Mouse (Mus musculus) cerebellum, postnatal 25 days (tissue): ENCODE data around the gene Six3.
A peak's percentile ranks its signal among the peaks of the same experiment; 100 is the strongest.

Source experiments
- DNase-seq, 2 experiments: peaks; one replicate each; pipeline ENCODE4 v3.0.0; 2021; ENCODE audit warnings: mixed read lengths in 2 of 2

The Six3 gene

GRCm38 (mm10) chr17:85612526-85613265 is 712 bp upstream of the Six3 start:
- DNase-seq = no peak

DNA sequence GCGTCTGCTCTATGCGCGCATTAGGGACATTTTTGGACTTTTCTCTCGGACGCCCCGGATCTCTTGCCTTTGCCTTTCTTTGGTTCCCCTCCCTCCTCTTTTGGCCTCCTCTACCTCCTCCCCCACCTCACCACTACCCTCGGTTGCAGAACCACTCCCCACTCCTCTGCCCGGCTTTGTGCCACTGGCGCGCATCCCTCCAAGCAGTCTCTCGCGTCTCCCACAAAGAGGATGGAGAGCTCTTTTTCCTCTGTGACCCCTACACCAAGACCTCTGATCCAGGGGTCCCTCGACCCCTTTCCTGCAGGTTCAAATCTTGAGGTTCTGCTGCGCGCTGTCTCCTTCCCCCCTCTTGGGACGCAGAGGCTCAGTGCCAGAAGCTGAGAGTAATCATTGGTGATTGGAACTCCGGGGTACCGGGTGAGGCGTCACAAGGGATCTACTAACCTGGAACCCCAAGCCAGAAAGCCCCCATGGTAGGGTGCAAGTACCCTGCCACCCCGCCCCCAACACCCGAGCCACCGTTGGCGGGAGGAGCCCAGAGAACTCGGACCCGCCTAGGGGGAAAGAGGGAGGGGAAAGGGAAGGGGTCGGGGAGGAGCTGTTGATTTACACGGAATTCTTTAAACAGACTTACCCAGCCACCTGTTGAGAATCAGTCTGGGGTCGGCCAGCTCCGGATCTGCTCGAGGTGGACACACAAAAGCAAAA is 758 bp downstream of the Six3 start:
- DNase-seq = no peak

- DNase-seq = no peak
Observed at GRCm38 (mm10) chr17:85614722-85615331, 1.4 kb downstream of the Six3 start.

GRCm38 (mm10) chr17:85615586-85615985 is 2.2 kb downstream of the Six3 start:
- no peak for DNase-seq

- DNase-seq = no peak
Observed at GRCm38 (mm10) chr17:85616526-85617500, 3.4 kb downstream of the Six3 start.

GRCm38 (mm10) chr17:85617566-85618358 is 4.4 kb downstream of the Six3 start:
- no peak for DNase-seq

DNA sequence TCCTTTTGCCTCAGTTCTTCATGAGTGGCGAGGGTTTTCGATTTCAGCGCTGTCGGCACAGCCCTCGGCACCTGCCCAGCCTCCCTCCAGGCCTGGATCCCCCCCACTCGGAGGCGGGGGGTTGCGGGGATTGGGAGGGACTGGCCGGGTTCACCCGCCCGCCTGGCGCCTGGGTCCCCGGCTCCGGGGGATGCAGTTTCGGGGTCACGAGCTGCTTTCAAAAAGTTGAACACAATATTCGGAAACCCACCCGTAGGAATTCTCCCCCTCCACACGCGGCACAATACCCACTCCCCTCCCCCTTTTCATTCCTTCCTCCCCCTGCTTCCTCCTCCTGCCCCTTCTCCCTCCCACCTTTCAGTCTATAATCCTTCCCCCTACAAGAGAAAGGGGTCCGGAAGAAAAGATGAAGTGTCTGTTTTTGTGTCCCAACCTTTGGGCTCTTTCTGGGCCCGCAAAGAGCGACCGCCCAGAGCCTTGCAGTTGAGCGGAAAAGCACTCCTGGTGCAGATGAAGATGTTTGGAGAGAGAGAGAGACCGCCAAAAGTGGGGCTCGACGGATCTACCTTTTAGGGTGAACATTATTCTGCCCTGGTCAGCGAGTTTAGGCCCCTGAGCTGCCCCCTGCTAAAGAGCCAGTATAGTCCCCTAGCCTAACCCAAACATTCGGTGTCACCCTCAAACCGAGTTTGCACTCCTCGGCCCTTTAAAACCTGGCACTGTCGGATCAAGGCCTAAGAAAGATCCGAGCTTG is 5.1 kb downstream of the Six3 start:
- DNase-seq = no peak

- no peak for DNase-seq
Observed at GRCm38 (mm10) chr17:85619113-85620085, 6.0 kb downstream of the Six3 start.

DNA sequence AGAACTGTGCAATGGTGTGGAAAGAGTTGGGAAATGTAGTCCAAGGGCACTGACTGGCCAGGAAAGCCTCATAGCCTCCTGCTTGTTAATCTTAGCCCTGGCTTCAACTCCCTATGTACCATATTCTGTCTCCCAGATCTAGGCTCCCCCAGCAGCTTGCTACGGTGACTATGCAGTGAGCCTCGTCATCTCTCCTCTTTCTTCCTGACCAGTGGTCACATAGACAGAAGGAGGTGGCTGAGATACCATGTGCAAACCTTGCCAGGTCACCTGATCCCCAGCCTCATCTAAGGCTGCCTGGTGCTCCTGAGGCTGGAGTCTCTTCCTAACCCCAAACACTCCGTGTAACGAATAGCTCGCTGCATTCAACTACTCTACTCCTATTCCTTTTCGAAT is 6.7 kb downstream of the Six3 start:
- no peak for DNase-seq

DNA sequence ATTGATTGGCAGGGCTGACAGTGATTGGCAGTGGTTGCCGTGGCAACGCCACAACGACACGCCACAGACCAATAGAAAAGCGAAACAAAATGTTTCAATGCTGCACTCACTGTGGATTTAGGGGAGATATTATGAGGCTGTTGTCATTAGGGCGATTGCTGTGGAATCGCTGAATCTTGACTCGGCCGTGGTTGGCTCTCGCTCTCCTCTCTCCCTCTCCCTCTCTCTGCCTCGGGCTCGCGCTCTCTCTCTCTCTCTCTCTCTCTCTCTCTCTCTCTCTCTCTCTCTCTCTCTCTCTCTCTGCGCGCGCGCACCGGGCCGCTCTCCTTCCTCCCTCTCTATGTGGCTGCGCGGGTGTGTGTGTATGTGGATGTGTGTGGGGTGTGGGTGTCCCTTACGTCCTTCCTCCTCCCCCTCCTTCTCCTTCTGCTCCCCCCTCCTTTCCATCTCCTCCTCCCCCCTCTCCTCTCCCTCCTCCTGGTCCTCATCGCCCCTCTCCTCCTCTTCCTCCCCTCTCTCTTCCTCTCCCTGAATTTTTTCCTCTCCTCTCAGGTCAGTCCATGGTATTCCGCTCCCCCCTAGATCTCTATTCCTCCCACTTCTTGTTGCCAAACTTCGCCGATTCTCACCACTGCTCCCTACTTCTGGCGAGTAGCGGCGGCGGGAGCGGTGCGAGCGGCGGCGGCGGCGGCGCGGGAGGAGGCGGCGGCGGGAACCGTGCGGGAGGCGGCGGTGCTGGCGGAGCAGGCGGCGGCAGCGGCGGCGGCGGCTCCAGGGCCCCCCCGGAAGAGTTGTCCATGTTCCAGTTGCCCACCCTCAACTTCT is 7.5 kb downstream of the Six3 start:
- no peak for DNase-seq

DNA sequence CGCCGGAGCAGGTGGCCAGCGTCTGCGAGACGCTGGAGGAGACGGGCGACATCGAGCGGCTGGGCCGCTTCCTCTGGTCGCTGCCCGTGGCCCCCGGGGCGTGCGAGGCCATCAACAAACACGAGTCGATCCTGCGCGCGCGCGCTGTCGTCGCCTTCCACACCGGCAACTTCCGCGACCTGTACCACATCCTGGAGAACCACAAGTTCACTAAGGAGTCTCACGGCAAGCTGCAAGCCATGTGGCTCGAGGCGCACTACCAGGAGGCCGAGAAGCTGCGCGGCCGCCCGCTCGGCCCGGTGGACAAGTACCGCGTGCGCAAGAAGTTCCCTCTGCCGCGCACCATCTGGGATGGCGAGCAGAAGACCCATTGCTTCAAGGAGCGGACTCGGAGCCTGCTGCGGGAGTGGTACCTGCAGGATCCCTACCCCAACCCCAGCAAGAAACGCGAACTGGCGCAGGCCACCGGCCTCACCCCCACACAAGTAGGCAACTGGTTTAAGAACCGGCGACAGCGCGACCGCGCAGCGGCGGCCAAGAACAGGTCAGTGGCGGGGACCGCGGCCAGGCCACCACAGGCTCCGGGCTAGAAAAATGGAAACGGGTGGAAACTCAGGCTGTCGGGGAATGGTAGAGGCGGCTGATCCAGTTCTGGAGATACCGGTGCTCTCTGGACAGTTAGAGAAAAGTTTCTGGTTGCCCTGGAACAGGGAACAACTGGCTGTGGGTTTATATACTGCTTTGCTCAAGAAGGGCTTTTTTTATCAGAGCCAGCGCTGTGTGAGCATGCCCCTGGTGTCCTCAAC is 8.3 kb downstream of the Six3 start:
- no peak for DNase-seq

DNA sequence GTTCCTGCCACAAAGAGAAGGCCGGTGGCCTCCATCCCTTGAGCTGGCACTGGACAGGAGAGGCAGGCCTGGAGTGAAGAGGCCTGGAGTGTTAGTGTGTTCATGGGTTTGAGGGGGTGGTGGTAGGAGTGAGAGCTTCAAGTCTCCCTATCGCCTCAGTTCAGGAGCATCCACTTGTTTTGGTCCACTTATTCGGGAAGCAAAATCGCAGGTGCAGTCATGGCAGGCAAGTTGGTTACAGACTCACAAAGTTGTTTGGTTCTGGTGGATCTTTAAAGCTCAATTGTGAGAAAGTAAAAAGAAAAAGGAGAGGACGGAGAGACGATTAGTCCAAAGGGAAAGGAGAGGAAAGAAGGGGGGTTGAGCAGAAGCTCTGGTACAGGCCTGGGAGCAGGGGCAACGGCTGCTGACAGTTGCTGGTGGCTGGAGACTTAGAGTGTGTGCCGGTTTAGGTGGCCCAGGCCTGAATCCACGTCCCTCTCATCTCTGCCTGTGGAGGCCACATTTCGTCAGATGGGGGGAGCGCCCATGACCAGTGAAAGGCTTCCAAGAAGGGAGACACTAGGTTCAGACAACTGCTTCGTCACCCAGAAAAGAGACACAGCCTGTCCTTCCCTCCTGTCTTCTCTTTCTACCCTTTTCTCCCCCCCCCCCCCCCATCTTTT is 9.2 kb downstream of the Six3 start:
- DNase-seq = no peak

GRCm38 (mm10) chr17:85623161-85624050 is 10.0 kb downstream of the Six3 start:
- DNase-seq = no peak

- DNase-seq = no peak
Observed at GRCm38 (mm10) chr17:85624051-85624420, 10.6 kb downstream of the Six3 start.

GRCm38 (mm10) chr17:85624981-85625940 is 11.9 kb downstream of the Six3 start:
- peak in 1 of 2 experiments; percentile 29 for DNase-seq
